Mouse (Mus musculus): ENCODE results near the gene Bsn.
A peak's percentile ranks its signal among the peaks of the same experiment; 100 is the strongest.

Gene Bsn

DNA sequence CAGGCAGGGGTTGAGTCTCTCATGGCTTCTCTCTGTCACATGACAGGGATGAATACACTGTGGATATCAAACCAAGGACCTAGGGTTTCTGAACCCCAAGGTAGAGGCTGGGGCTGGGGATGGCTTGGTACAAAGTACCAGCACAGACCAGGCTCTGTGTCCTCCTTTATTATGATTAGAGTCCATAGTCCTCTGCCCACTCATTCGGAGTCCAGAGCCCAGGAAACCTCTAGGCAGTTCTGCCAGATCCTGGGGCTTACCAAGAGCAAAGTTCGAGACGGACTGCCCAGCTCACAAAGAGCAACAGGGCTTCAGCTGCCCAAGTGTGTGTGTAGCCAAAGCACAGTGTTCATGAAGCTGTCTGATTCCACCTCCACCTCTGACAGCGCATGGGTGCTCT lies 104.9 kb downstream of the Bsn start:
- peak; percentile 55 for DNase-seq

DNA sequence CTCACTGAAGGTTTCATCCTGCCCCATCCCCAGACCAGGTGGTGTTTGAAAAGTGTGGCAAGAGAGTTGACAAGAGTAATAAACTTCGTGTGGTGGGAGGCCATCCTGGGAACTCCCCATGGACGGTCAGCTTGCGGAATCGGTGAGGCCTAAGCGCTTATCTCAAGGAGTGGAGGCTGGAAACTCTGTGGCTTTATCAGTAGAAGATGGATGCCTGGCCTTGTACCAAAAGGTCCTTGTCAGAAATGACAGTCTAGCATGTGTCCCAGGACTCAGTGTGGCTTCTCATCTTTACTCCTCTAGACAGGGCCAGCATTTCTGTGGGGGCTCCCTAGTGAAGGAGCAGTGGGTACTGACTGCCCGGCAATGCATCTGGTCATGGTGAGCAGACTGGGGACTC lies 106.6 kb downstream of the Bsn start:
- DNase-seq, result no peak

DNA sequence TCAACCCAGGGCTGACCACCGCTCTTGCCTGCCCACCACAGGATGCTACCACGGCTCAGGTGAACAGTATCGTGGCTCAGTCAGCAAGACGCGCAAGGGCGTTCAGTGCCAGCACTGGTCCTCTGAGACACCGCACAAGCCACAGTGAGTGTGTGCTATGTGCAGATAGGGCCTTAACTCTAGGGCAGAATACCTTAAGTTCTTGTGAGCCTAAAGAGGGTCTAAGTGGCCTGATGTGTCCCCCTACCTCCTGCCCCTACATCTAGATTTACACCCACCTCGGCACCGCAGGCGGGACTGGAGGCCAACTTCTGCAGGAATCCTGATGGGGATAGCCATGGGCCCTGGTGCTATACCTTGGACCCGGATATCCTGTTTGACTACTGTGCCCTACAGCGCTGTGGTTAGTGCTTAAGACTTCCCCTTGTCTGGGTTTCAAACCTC lies 107.2 kb downstream of the Bsn start, which contains the start of gene Rnf123:
Gene Rnf123, minus strand, starts transcription at position 359 of the 444 bp plus-strand sequence.
- DNase-seq, result no peak

DNA sequence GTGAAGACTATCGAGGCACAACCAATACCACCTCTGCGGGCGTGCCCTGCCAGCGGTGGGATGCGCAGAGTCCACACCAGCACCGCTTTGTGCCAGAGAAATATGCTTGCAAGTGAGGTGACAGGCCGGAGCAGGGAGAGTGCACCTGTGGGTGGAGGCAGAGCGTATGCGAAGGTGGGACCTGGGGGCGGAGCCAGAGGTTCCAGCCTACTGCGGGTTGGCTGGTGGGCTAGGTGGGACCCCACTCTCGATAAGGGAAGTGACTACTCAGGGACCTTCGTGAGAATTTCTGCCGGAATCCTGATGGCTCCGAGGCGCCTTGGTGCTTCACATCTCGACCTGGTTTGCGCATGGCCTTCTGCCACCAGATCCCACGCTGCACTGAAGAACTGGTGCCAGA lies 107.6 kb downstream of the Bsn start:
- DNase-seq, result no peak

DNA sequence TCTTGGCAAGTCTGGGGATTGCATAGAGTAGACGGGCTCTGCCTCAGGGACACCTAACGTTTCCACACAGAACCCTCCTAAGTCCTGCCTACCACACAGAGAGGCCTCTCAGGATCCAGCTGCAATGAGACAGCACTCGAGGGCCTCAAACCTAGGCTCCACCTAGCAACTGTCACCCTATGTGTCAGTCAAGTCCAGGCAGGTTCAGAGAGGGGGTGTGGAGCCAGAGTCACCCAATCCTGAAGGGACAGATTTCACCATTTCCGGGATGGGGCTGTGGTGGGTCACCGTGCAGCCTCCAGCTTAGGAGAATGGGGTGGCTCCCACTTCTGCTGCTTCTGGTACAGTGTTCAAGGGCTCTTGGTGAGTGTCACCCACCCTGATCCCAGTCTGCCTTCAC lies 110.0 kb downstream of the Bsn start, which contains the start of gene Mst1:
Gene Mst1, plus strand, starts transcription at position 269 of the 400 bp plus-strand sequence.
- DNase-seq, result no peak

DNA sequence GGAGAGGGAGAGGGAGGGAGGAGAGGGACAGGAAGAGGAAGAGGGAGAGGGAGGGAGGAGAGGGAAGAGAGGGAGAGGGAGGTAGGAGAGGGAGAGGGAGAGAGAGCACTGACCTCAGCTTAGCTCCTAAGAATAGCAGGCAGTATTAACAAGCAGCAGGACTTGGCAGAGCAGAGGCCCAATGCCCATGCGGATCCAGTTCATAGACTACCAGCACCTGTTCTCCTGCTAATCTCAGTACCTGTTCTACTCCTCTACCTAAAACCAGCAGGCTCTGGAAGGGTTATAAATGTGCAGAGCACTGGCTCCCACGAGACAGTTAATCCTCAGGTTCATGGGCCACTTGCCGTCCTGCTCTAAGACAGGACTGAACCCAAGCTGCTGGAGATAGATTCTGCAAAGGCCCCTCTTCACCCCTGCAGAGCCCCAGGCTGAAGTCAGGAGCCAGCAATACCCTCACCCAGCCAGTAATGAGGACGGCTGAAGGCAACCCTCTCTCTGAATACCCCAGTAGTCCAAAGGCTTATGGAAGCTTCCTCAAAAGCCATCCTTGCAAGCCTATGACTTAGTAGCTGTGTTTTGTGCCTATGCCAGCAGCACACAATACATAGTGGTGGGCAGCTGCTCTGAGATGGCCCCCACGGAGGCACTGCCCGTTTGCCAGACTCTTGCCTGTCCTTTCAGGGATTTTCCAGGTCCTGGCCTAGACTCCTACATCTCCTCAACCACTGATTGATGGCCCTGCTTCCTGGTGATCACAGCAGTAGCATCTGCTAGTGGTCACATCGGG lies 116.8 kb downstream of the Bsn start:
- no peak for DNase-seq

DNA sequence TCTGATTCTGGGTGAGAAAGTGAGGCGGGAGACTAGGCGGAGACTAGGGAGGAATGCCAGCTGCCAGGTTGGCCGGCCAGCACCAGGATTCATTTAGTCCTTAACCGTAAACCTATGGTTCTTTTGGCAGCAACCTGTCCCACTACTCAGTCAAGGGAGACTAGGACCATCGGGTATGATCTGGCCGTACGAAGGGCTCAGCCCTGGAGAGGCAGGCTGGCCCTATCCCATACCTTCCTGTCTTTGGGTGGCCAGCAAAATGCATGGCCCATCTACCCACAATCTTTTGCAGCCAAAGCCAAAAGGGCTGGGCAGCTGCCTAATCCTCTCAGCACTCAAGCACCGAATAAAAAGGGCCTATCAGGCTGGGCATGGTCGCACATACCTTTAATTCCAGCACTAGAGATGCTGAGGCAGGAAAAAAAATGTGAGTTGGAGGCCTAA lies 117.7 kb downstream of the Bsn start:
- no peak for DNase-seq

DNA sequence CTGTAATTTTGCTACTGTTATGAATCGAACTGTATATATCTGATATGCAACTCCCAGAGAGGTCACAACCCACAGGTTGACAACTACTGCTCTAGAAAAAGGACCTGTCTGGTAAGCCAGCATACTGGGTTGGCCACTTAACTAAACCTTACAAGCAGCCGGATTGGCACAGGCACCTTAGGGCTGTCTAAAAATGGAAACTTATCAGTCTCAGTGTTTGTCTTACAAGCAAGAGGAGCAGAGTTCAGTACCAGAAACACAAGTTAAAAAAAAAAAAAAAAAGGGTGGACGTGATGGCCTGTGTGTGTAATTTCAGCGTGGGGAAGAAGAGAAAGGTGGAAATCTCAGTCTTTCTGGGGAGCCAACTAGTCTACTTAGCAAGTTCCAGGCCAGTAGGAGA lies 118.4 kb downstream of the Bsn start:
- no peak for DNase-seq

DNA sequence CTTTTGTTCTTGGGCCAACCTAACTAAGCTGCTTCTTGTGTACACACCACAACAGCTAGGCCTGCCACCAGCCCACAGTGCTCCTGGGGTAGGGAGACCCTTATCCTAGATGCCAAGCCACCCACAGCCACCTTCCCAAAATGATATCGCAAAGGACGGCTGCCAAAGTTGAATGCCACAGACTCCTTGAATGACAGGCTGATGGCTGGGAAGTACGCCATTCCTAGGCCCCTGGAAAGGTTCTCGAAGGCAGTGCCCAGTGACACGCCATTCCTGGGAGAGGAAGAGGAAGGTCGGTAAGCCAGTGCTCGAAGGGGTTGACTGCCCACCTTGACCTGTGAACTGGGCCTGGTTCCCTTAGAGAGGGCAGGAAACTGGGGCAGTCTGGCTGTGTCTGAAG lies 120.7 kb downstream of the Bsn start:
- DNase-seq, result no peak

DNA sequence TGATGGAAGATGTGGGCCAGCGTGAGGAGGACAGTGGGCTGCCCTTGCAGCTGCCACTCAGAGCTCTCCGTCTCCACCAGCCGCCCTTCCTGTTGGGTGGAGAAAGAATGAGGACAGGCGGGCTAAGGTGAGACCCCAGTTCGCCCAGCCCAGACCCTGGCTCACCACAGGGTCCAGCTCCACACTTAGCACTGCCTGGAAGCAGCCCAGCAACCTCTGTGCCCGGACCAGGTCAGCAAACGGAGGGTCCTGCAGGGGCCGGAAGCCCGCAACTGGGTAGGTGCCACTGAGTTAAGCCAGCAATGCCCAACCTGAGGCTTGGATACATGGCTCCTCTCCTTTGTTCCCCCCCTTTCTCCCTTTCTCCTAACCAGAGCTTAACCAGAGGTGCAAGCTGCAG lies 121.2 kb downstream of the Bsn start:
- DNase-seq, result no peak

DNA sequence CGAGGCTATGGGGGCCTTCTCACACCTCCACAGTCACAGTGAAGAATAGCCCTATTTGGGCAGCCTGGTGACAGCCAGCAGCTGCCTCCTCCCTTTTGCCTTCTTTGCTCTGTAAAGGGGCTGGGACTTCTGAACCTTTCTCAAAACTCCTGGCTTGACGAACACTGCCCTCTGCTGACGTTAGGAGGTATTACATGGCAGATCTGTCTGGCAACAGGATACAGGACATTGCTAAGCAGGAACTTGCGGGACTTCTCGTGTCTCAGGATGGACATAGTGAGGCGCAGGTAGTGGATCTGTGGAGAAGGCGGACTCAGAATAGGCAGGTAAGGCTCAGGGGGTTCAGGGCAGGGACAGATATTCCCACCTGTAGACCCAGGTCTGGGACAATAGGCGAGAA lies 122.3 kb downstream of the Bsn start:
- DNase-seq, result peak; percentile 87

DNA sequence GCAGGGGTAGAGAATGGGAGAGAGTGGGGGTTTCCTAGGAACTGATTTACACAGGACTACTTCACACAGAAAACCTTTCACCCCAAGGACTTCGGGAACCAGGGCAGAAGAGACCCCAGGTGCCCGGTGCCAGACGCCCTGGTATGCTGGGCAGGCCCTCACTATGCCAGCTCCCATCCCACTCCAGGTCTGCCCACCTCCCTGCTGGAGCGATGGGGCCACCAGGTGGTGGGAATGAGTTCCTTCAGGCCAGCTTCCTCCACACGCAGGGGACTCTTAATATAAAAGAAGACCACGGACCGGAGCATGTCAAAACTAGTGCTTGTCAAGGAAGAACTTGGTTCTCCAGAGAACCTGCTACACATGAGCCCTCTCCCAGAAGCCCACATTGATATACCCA lies 123.0 kb downstream of the Bsn start:
- no peak for DNase-seq

DNA sequence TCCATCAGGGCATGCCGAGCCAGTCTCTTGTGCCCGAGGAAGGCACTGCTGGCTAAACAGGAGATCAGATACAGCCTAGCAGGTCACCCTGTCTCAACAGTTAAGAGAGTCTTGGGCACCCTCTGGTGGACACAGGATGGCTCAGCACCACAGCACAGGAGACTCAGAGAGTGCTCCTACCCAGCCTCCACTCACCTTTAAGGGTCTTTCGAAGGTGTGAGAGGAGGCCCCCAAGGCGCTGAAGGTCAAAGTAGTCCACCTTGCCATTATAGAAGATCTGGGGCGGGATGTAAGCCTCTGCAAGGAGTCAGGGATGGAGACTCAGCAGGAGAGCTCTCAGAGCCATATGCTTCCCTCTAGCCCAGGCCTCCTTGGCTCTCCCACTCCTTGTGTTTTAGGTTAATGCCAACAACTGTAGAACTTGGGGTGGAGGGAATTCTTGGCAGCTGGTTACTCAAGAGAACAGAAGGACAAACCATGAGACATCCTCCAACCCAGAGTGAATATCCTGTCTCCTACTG lies 124.6 kb downstream of the Bsn start:
- DNase-seq, result peak; percentile 71

DNA sequence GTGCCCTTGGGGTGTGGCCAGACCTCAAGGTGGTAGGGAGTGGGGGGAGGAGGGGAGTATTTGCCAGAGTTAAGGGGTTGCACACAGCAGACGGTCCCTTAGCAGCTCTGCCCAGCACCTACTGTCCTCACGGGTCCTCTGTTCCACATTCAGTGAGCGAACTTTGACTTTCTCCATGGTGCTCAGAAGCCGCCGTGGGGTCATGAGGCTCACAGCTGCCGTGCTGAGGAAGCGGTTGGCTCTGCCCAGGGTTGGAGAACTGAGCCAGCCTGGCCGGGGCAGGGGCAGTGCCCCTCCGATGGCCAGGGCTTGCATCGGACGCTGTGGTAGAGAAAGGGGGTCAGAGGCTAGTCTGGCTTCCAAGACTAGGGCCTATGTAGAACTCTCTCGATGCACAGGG lies 126.8 kb downstream of the Bsn start:
- no peak for DNase-seq

DNA sequence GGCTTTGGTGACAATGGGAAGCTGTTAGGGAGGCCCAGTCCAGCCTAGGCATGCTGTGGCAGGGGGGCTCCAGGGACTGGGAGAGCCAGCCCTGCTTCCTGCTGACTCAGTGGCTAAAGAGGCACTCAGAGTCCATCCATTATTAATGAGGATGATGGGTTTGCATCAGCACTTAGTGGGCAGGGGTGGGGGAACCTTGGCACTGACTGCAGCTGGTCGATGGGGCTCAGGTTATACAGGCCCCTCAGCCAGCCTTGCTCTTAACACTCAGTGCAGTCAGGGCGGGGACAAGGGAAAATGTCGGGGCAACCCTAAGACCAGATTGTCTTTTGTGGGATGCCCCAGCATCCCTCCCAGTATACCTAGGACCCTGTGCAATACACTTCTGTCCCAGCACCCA lies 128.0 kb downstream of the Bsn start:
- DNase-seq, result no peak

DNA sequence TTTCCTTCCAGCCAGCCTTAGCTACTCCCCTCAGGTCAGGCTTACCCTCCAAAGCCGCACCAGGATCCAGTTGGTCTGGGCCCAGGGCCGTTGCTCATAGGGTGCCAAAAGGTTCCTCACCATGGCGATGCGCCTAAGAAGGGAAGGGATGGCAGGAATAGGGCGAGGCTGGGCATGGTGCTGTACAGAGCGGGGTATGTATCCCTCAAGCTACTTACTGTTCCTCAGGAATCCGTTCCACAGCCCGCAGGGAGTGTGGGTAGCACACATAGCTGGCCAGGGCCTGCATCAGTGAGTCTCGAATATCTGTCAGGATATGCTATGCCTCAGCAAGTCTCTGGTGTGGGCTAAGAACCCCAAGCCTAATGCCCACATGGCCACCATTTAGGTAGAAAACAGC lies 131.9 kb downstream of the Bsn start:
- DNase-seq, result no peak

DNA sequence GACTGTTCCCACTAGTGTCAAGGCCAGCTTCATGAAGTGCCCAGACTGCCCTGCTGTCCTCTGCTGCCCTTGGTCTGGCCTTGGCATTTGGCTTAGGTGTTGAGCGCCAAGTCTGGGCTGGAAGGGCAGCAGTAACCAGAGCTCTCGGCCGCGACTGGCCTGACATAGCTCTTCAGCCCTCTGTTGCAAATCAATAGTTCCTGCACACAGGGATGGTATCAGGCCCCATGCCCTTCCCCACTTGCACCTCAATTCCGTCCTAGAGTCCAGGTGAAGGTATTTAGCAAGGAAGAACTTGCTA lies 133.0 kb downstream of the Bsn start:
- no peak for DNase-seq

DNA sequence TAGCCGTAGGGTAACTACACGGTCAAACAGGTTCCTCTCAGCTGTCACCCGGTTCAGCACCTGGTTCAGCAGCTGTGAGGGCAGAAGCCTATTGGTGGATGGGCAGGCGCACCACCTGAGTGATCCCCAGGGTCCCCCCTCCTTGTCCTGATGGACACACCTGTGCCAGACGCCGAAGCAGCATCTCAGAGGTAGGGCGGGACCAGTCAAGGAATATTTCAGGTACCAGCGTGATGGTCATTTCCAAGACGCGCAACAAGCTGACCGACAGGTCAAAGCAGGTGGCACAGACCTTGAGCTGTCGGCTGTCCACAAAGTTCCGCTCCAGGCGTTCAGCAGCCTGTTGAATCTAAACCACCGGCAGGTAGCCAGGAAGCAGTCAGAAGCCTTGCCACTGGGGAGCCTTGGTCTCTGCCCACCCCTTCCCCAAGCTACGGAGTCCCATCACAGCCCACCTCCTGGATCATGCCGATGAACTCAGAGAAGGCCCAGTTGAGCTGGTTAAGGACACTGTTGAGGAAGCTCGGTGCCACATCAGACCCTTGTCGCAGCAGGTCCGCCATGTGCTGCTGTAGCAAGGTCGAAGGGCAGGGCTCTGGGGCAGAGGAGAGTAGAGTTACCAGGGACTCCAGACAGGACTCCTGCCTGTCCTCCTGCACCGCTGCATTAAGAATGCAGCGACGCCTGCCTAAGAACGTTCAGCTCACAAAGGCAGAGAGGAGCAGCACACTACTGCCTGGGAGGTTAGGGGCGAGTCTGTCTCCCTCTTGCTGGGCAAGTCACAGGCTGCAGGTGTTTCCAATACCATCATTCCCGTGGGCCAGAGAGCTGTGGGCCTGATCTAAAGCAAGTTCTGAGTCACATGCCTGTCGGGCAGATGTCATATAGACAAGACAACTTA lies 133.6 kb downstream of the Bsn start:
- no peak for DNase-seq

DNA sequence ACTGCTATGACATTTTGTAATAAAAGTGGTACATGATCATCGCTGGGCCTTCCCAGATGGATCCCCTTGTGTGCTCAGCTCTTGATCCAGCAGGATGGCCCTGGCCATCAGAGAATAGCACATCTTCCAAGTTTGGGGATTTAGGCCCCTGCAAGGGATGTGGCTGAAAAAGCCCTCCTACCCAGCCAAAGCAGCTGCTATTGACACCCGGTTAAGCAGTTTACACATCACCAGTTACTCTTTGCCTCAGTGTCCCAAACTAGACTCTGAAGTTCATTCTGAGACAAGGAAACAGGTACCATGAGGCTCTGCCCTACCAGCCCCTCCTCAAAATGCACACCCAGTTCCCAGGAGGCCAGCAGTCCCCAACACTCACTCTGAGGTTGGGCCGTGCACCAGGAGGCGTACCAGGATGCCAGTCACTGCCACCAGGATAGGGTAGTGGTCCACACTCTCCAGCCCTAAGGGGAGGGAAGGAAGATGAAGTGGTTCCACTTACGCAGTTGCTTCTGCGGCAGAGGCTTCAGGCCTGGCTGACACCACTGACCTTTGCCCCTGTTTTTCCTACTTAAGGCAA lies 134.4 kb downstream of the Bsn start:
- DNase-seq, result no peak

DNA sequence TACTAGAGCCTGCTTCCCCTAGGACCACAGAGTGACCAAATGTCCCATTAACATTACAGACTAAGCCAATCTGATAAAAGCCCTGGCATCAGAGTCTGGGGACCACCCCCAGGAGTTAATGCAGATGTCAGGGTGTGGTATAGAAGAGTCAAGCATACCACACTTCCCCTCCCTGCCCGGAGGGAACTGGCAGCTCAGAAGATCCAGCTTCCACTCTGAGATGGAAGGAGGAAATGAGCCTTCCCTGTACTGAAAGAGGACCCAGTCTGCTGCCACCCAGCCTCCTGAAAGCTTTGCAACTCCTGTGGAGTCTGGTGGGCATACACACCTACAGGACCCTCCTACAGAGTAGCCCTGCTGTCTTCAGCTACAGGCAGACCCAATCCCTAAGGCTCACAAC lies 135.1 kb downstream of the Bsn start:
- DNase-seq, result no peak

DNA sequence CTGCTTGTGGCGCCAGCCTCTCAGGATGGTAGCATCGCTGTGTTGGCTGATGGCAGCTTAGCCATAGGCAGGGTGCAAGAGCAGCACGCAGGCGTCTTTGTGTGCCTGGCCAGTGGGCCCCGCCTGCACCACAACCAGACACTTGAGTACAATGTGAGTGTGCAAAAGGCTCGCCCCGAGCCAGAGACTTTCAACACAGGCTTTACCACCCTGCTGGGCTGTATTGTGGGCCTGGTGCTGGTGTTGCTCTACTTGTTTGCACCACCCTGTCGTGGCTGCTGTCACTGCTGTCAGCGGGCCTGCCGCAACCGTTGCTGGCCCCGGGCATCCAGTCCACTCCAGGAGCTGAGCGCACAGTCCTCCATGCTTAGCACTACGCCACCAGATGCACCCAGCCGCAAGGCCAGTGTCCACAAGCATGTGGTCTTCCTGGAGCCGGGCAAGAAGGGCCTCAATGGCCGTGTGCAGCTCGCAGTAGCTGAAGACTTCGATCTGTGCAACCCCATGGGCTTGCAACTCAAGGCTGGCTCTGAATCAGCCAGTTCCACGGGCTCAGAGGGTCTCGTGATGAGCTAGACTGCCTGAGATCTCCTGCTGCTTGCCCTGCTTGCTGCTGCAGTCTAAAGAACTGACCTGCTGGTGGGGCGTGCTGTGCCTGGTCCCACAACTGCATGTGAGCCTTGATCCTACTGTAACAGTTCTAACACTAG lies 135.7 kb downstream of the Bsn start:
- DNase-seq, result no peak

DNA sequence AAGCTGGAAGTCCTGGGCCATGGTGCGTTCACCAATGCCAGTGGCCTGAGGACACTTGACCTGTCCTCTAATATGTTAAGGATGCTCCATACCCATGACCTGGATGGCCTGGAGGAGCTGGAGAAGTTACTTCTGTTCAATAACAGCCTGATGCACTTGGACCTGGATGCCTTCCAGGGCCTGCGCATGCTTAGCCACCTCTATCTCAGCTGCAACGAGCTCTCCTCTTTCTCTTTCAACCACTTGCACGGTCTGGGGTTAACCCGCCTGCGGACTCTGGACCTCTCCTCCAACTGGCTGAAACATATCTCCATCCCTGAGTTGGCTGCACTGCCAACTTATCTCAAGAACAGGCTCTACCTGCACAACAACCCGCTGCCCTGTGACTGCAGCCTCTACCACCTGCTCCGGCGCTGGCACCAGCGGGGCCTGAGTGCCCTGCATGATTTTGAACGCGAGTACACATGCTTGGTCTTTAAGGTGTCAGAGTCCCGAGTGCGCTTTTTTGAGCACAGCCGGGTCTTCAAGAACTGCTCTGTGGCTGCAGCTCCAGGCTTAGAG lies 136.4 kb downstream of the Bsn start:
- DNase-seq, result no peak
